Mouse (Mus musculus) thymus, adult 2 months (tissue): ENCODE results near the gene Iqsec3.

ENCODE experiments used
- CTCF ChIP-seq: fragments of 200-500 bp; IDR thresholded peaks from 2 replicates; pipeline ENCODE4 v1.5.1; 2012; ENCODE audit warnings: mild to moderate bottlenecking, control low read depth, low read length, moderate library complexity, borderline replicate concordance; ENCODE audit not compliant: control insufficient read depth, poor library complexity, insufficient read depth; ENCODE audit errors: extremely low read depth
- POLR2A ChIP-seq: fragments of 200-500 bp; IDR thresholded peaks from 2 replicates; pipeline ENCODE4 v1.6.1; 2012; ENCODE audit warnings: mild to moderate bottlenecking, low read length, control low read depth, moderate library complexity; ENCODE audit not compliant: control insufficient read depth, poor library complexity, insufficient read depth; ENCODE audit errors: extremely low read depth

DNA sequence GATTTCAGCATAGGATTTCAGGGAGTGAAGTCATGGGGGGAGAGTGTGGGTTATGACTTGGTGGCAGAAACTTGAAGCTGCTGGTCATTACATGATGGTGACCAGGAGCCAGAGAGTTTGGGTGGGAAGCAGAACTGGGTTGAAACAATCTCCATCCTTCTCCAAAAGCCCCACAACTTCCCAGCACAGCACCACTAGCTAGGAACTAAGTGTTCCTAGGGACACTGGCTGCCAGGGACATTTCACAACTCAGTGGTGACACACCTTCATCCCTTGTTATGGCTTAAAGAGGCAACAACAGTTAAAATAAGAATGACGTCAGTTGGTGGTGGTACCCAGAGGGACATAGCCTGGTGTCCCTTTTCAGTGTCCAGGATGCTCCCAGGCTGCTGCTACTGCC is 117.4 kb downstream of the Iqsec3 start:
- TF ChIP-seq POLR2A = no peak
- TF ChIP-seq CTCF = no peak
